Mouse (Mus musculus) gastrocnemius, postnatal 10 days (tissue): ENCODE results near the gene Mob1a. TPM values are rescaled to one million over a fixed set of nuclear protein-coding genes. Genes with fewer than 3 reads are reported as not detected.
"Not testable (repeated sequence)": the region's sequence is repeated elsewhere in the genome, so short reads cannot be mapped to it uniquely, and the experiment has no call there.

Experiments
- DNase-seq: peaks from one replicate; pipeline ENCODE4 v3.0.0; 2021; ENCODE audit warnings: mixed read lengths
- total RNA-seq, 2 experiments: library from RNA; stranded (reverse); gene quantifications; 2 replicates each; pipeline ENCODE4 v1.2.3; 2021

Mob1a gene
- total RNA-seq, 2 experiments from 2014 or later: 19.7 to 26.0 TPM

DNA sequence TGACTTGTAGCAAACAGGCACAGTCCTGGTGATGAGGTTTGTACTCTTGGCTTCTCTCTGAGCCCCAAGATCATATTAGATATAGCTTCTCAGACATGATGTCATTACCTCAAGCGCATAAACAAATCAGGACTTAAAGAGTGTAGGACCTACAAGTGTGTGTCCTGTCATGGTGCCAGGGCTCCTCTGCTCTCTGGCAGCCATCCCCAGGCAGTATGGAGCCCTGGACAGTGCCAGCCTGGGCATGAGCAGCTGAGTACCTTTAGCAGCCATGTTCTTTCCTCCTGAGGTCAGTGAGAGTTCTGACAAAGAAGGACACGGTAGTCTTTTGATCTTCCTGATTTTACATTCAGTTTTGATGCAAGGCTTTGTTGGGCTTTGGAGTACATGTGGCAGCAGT, 17.1 kb downstream of the Mob1a start:
- no peak for DNase-seq

DNA sequence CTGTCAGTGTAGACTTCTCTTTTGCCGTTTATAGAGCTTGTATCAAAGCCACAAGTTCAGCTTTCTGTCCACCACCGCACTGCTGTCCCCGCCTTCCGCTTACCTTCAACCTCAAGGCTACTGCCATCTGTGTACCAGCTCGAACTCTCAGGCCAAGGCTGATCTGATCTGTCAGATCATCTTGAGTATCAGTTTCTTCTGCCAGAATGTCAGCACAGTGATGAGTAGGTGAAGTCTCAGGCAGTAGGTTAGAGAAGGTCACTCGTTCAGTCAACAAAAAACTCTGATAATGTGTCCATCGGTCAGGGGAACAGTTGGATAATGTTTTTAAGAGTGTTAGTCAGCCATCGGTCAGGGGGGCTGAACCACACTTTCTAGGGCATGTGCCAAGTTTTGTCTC, 19.5 kb downstream of the Mob1a start:
- DNase-seq: not testable (repeated sequence)

DNA sequence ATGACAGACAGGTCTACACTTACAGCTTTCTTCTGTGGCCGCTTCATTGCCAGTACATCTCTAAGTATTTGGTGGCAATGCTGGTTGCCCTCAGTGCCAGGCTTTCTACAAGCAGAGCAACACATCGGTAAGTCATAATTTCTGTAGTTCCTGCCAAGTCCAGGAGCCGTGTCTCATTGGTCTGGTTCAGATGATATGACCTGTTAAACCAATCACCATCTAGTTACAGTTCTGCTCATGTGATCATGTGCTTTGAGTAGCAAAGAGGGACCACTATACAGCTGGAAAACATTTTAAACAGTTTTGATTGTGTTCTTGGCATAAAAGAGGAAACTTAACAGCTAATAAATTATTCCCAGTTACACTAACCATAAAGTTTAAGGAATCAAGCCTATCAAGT, 22.1 kb downstream of the Mob1a start:
- no peak for DNase-seq

DNA sequence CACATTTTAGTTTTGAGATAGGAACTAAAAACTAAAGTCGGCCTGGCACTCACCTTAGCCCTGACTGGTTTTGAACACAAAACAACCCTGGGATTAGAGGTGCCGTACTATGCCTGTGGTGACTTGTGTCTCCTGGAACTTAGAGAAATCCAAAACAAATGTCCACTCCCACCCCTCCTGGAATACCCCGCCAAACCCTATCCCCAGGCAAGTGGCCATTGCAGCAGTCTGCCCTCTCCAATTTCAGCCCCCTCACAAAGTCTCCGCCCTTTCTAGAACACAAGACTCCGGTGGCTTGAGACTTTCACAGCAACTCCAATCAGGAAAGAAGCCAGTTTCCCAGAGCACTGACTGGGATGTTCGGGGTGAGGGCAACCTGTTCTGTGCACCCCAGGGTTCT, 23.1 kb downstream of the Mob1a start, which contains the start of gene Bola3:
Bola3 (plus strand) TSS at position 275 of the 400 bp plus-strand sequence.
- DNase-seq: no peak

DNA sequence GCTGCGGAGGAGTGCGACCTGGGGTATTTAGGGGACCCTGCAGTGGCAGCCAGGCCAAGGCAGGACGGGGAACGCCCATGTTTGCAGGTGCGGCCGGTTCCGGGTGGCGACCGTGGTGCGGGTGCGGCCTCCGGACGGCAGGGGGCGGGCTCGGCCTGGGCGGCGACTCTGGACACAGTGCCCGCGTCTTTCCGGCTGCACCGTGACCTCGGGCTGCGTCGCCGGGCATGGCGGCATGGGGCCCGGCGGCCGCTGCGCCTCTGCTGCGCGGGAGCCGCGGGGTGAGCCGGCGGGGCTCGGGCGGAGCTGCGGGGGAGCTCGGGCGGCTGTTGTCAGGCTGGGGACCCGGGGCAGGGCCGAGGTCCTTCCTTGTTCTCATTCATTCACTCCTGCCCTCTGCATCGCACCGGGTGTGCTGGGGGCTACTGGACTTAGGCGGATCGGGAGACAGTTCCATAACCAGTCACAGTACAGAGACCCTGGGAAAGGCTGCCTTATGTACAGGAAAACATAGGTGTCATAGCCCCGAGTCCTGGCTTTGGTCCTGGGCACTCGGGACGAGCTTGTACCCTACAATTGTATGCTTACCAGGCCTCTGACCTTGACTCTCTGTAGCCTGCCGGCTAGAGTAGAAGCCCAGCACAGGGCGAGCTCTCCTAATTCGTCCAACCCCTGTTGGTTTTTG, 23.6 kb downstream of the Mob1a start:
- peak; percentile 96 for DNase-seq

DNA sequence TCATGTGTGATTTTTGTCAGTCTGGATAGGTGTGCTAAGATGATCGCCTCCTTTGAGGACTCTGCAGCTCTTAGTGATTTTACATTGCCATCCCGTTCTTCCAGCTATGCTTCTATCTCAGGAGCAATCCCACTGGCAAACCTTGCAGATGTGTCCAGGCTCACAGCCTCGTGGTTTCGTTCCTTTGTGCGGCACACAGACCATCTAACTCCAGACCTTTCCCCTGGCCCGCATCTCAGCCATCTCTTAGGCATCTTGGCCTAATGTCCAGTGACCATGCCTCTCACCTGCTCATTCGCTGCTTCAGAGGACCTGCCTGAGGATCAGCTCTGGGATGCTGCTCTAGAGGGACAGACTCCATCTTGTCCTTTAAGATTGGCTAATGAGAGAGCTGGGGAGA, 24.4 kb downstream of the Mob1a start:
- no peak for DNase-seq

DNA sequence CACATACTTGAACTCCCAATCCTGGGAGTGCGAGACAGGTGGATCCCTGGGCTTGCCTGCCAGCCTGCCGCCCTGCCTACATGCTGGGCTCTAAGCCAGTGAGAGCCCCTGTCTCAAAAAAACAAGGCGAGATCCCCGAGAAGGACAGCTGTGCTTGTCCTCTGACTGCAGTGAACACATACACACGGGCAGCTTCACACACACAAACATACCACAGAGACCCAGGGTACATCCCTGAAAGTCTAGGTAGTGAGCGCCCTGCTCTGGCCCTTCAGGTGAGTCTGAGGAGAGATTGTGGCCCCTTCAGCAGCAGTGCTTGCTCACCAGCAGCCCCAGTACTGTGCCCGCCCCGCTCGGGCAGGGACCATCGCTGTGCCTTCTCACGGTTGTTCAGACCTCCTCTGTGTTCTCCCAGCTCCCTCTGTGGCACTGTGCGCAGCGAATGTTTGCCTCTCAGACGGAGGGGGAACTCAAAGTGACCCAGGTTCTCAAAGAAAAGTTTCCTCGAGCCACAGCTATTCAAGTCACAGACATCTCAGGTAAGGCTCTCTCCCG, 25.1 kb downstream of the Mob1a start:
- DNase-seq: no peak

DNA sequence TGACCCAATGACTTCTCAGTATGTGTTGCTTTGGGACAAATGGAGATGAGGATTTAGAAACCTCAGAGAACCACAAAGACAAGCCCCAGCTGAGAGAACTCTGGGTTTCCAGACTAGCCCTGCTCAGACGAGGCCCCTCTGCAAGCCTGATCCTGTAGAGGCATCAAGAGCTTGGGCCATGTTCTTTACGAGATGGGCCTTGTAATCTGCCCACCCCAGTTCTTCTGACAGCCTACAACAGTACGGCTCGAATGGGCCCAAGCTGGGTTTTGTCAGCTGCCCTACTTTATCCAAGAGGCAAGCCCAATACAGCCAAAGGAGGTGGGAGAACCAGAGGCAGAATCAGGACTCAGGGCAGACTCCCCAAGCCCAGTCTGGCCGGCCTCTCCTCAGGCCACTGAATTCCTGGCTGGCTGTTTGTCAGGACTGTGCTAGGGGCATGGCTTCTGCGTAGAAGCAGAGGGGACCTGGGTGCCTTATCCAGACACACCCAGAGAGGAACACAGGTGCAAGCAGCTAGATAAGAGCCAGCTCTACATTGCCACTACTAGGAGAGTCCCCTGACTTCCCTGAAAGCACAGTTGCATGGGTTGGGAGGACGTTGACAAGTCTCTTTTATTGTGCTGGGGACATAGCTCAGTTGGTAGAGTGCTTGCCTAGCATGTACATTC, 25.8 kb downstream of the Mob1a start:
- no peak for DNase-seq

DNA sequence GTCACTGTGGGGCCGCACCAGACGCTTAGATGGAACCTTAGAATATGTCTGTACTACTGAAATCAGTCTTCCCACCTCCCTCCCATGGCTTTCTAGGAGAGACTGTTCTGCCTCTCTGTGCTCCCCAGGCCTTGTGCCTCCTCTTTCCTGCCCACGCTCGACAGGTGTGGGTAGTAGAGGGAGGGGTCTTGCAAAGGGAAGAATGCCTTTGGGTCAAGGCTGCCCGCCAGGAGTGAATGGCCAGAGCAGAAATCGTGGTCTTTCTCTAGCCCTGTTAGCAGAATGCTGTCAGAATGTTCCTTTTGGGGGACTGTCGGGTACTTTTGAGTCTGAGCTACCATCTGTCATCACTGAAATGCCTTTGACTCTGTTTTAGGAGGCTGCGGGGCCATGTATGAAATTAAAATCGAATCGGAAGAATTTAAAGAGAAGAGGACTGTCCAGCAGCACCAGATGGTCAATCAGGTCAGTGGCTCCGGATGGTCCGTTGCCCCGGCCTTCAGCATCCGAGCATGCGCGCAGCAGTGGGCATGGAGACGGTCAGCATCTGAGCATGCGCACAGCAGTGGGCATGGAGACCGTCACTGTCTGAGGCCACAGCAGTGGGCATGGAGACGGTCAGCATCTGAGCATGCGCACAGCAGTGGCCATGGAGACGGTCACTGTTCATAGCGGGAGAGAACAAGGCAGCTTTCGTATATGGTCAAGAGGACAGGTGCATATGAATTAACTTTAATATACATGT, 27.0 kb downstream of the Mob1a start:
- DNase-seq: no peak

DNA sequence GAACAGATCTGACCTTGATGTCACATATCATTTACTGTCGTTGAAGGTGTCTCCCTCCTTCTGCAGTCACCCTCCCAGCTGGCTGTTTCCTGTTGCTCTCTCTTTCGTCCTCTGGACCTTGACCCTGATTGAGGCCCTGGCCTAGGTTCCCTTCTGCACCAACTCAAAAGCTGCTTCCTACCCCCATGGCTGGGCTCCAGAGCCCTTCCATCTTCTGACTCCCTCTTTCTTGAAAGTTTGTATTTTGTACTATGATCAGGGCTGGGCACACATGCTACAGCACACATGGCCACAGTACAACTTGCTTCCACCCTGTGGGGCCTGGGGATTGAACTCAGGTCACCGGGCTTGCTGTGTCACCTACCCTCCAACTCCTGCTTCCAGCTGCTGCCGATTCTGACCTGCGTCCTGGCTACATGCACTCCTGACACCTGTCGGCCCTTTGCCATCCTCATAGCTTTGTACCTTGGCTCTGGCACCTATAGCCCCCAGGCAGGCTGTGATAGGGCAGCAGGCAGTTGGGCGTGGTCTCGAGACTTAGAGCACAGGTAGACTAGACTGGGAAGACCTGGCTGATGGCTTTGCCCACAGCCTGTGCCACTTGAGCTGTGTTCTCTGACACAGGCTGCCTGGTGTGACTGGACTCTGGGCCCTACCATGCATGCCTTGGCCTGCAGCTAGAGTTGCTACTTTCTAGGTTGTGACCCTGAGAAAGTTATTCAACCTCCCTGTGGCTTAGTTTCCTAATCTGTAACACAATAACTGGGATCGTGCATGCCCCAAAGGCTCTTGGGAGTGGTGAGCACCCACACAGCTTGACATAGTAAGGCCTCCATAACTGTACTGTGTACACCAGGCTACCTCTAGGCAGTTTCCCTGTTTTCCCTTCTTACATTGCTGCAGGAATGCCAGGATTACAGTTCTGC, 29.3 kb downstream of the Mob1a start:
- no peak for DNase-seq

DNA sequence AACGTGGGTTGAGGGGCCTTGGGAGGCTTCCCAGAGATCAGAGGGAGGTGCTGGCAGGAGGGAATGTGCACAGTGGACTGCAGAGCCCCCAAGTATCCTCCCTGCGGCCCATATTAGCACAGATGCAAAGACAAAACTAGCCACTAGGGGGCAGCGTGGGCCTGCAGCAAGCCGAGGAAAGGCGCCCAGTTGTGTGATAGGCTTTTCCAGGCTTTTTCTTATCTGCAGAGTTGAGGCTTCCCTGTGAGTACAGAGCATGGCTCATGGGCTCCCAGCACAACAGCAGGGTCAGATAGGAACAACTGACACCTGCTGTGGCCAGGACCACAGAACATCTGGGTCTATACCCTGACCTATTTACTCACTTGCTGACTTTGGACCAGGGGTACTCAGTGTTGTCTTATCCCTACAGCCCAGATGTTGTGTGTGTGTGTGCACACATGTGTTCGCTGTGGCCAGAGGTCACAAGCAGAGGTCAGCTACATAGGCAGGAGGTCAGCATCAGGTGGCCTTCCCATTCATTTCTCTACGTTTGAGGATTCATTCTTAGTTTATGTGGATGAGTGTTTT, 30.8 kb downstream of the Mob1a start:
- peak; percentile 92 for DNase-seq

DNA sequence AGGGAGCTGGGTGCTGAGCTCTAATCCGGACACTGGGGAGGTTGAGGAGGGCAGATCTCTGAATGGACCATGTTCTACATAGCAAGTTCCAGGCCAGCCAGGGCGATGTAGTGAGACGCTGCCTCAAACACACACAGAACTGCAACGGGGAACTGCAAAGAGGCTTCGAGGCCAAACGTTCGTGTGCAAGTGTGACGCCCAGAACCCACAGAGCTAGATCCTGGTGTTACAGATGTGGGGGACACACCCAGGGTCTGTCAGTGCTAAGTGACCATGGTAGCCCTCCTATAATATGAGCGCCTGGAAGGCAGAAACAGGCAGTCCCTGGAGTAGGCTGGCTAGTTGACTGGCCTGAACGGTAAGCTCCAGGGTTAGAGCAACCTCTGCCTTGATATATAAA, 31.6 kb downstream of the Mob1a start:
- no peak for DNase-seq

DNA sequence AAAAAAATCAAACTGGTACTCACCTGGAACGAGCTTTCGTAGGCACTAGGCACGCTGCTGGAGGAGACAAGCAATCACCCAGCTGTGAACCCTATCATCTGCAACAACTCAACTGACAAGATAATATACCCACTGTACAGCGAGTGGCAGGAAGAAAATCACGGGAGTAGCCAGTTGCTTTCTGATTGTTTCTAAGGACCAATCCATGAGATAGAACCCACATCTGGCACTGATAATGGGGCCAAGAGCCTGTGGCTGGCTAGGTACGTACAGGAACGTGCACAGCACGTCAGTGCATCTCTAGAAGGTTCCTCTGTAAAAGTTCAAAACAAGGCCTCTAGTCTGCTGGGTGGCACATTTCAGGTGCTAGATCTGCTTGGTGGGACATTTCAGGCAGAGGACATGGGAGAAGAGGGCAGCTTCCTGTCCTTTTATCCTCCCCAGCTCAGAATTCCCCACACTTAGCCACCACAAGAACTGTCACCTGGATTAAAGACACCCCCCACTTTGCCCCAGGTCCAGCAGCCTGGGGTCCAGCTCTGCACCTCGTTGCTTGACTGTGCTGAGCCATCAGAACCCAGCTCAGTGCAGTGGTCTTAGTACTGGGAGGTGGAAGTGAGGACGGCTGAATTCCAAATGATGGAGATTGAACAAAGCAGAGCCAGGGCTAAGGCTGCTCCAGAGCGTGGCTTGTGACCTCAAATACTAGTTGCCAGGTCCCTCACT, 35.9 kb downstream of the Mob1a start:
- DNase-seq: no peak

DNA sequence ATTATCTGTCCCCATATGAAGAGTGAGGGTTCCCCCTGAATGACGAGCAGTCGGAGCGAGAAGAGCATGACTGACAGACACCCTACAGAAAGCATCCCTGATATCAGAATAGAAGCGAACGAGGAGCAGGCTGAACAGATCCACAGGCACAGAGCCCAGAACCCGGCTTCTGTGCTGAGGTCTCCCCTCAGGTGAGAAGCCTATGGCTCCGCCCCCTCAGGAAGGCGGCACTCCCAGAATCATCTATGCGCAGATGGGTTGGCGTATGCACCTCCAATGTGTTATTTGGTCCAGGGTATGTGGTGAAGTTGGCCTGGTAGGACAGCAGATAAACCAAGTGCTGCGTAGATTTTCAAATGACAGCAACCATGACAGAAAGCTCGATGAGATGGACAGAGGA, 37.3 kb downstream of the Mob1a start:
- DNase-seq: no peak

DNA sequence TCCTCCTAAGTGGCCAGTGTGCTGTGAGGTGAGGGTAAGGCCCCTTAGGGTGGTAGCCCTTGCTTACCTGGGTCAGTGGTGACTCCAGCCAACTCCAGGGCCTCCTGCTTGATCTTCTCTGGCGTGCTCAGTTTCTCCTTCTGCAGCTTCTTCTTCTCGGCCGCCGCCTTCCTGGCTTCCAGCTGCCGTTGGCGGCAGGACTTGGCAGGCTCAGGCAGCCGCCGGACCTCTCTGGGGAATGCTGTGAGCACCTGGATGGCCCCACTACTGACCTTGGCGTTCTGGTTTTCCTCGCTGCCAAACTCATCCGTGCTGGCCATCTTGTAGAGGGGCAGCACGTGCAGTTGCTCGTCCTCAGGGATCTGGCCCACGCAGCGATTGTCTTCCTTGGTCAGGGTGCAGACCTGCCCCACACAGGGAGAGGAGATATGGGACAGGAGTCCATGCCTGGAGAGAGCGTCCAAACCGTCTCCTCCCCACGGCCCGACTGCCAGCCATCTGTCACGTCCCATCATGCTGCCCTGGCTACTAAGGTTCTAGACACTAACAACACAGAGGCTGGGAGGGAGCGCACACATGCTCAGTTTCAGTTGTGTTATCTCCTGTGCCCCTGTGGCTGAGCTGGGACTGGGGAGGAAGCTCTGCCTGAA, 44.6 kb downstream of the Mob1a start:
- no peak for DNase-seq

DNA sequence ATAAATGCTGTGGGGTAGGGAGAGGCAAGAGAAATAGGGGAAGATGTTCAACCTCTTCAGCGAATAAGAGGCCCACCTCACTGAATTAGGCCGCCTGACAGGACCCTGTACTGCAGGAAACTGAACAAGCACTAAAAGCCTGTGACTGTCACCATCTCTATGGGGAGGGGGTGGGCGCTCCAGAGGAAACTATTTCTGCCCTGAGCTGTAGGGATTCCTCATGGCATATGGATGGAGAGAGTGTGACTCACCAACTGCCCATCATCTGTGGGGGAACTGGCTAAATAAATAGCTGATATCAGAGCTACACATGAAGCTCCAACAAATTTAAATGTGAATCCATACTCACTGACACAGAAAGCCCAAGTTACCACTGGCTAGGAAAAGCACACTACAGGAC, 45.5 kb downstream of the Mob1a start:
- no peak for DNase-seq

DNA sequence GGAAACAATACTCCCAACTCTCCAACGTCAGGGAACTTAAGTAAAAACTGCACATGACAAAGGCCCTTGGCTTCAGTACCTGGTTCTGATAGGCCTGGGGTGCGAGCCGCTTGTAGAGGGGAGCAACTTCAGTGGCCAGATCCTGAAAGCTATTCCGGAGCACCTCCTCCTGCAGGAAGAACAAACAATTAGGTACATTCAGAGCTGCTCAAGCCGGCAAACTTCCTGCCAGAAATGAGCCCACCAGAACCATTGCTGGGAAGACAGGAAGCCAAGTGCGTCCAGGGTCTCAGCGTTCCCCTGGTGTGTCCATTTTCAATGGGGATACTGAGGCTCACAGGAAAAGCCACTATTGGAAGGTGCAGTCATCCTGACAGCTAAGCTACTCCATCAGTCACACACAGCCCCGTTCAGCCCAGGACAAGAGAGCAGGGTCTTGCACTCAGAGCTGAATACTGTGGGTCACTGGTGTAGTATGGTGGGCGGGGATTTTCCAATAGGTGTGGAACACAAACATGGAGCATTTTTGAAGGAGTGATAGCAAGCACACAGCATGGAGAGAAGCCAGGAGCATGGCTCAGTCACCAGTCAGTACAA, 48.0 kb downstream of the Mob1a start:
- no peak for DNase-seq

DNA sequence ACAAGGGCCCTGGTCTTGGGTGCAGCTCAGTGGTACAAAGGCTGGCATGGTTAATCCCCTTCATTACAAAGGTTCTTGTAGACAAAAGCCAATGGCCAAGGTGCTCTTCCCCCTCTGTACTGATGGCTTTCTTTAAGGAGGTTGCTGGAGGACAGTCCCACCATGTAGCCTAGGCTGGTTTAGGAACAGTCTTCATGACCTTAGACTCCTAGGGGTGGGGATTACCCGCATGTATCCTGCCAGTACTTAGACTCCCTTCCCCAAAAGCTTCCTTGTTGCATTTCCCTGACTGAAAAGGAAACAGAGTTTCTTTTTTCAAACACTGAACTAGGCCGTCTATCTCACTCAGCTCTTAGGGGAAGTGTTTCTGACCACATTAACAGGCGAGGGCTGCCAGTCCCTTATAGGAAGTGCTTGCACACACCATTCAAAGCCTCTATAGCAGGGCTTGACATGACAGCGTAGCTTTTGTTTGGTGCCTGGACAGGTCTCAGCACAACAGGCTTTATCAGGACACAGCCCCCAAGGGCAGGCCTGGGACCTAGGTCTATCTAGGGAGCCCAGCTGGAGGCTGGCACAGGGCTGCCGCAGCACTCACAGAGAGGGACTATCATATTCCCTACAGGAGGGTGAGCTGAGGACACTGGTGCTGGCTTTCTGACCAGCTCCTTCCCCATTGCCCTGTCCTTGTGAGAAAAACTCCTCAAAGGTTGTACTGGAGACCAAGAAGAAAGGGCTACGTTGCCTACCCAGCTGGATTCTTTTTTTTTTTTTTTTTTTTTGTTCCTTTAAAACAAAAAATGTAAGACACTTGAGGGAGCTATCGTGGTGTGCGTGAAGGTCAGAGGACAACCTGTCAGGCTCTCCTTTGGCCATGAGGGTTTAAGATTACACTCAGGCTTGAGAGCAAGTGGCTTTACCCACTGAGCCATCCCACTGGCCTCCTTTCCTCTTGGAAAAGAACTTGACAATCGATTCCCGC, 56.0 kb downstream of the Mob1a start:
- DNase-seq: peak; percentile 37
